Mouse (Mus musculus) G1E (cell line): ENCODE measurements around the gene Gcgr.

ENCODE experiments used
- CTCF ChIP-seq: IDR thresholded peaks from 2 replicates; pipeline ENCODE4 v1.5.1; 2012; ENCODE audit warnings: low read depth, low read length, inconsistent platforms, mixed read lengths
- GATA1 ChIP-seq: IDR thresholded peaks from 2 replicates; pipeline ENCODE4 v1.6.1; 2012; ENCODE audit warnings: borderline replicate concordance, low read length, inconsistent platforms, mixed read lengths
- GATA2 ChIP-seq: IDR thresholded peaks from 2 replicates; pipeline ENCODE4 v1.6.1; 2012; ENCODE audit warnings: low read depth, low read length, inconsistent platforms, borderline replicate concordance
- POLR2AphosphoS5 ChIP-seq: IDR thresholded peaks from 2 replicates; pipeline ENCODE4 v1.6.1; 2012; ENCODE audit warnings: low read depth, low read length, inconsistent platforms; ENCODE audit not compliant: insufficient replicate concordance
- TAL1 ChIP-seq: conservative IDR thresholded peaks from 2 replicates; pipeline ENCODE4 v1.6.1; 2012; ENCODE audit warnings: low read depth, low read length, inconsistent platforms, mixed read lengths

DNA sequence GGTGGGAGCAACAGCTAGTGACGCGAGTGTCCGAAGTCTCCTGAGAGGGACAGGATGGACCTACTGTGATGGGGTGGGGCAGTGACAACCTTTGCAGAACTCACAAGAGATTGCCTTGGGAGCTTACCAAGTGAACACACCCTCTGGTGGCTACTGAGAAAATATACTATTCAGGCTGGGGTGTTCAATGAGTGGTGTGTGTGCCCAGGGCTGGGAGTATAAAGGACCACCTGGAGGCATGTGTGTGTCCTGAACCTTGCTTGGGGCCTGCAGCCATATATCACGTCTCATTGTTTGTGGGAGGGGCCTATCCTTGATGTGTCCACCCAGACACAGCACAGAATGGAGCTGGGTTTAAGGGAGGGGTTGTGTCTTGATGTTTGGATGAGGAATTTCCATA, 42.0 kb upstream of the Gcgr start:
- TF ChIP-seq TAL1, result no peak
- TF ChIP-seq CTCF, result no peak
- no peak for TF ChIP-seq GATA1
- no peak for TF ChIP-seq POLR2AphosphoS5
- no peak for TF ChIP-seq GATA2
